Mouse (Mus musculus): ENCODE data around the gene Methig1.
A peak's percentile ranks its signal among the peaks of the same experiment; 100 is the strongest.
"Not testable (repeated sequence)": the region's sequence is repeated elsewhere in the genome, so short reads cannot be mapped to it uniquely, and the experiment has no call there.

The Methig1 gene

GRCm38 (mm10) chr15:100352711-100353250 is at the start of gene Methig1, which contains the start of gene Mettl7a2:
Methig1 (plus strand) TSS chr15:100353149.
Mettl7a2 (plus strand) TSS chr15:100353200.
- no peak for DNase-seq

GRCm38 (mm10) chr15:100303428-100304018 is 49.4 kb upstream of the Methig1 start:
- DNase-seq: no peak

- DNase-seq: peak; percentile 87 to 90
Observed at GRCm38 (mm10) chr15:100304019-100304991, 48.6 kb upstream of the Methig1 start, which contains the start of gene Mettl7a1. Mettl7a1 (plus strand) TSS chr15:100304140.

GRCm38 (mm10) chr15:100306201-100306600 is 46.7 kb upstream of the Methig1 start:
- no peak for DNase-seq

GRCm38 (mm10) chr15:100307438-100308096 is 45.4 kb upstream of the Methig1 start:
- DNase-seq: peak; percentile 46 to 58

- no peak for DNase-seq
Observed at GRCm38 (mm10) chr15:100312346-100312745, 40.6 kb upstream of the Methig1 start.

- DNase-seq: no peak
Observed at GRCm38 (mm10) chr15:100314448-100315145, 38.4 kb upstream of the Methig1 start.

GRCm38 (mm10) chr15:100318014-100318671 is 34.8 kb upstream of the Methig1 start:
- DNase-seq: peak; percentile 77 to 85

- DNase-seq: no peak
Observed at GRCm38 (mm10) chr15:100319884-100320283, 33.1 kb upstream of the Methig1 start.

GRCm38 (mm10) chr15:100320295-100320905 is 32.5 kb upstream of the Methig1 start:
- DNase-seq: peak in 1 of 2 experiments; percentile 48

- peak; percentile 86 to 91 for DNase-seq
Observed at GRCm38 (mm10) chr15:100321134-100321533, 31.8 kb upstream of the Methig1 start.

GRCm38 (mm10) chr15:100324021-100324591 is 28.8 kb upstream of the Methig1 start:
- no peak for DNase-seq

- DNase-seq: no peak
Observed at GRCm38 (mm10) chr15:100325235-100325634, 27.7 kb upstream of the Methig1 start.

GRCm38 (mm10) chr15:100328089-100328488 is 24.9 kb upstream of the Methig1 start:
- not testable (repeated sequence) for DNase-seq

- not testable (repeated sequence) for DNase-seq
Observed at GRCm38 (mm10) chr15:100329336-100329735, 23.6 kb upstream of the Methig1 start.

- DNase-seq: no peak
Observed at GRCm38 (mm10) chr15:100330739-100331138, 22.2 kb upstream of the Methig1 start.

- DNase-seq: not testable (repeated sequence)
Observed at GRCm38 (mm10) chr15:100332077-100332961, 20.6 kb upstream of the Methig1 start.

- no peak for DNase-seq
Observed at GRCm38 (mm10) chr15:100334629-100335028, 18.3 kb upstream of the Methig1 start, which contains the start of gene Mettl7a3. Mettl7a3 (plus strand) TSS chr15:100334929.

GRCm38 (mm10) chr15:100337328-100337727 is 15.6 kb upstream of the Methig1 start:
- not testable (repeated sequence) for DNase-seq
